Mouse (Mus musculus) heart, postnatal 0 days (tissue): Measurements from ENCODE around the gene Tmem151b.

Experiments
- CTCF ChIP-seq: IDR thresholded peaks from 2 replicates; pipeline ENCODE4 v1.5.1; 2016; ENCODE audit warnings: antibody characterized with exemption, control low read depth, low read depth
- EP300 ChIP-seq: IDR thresholded peaks from 2 replicates; pipeline ENCODE4 v1.6.1; 2016; ENCODE audit warnings: antibody characterized with exemption, low read depth

GRCm38 (mm10) chr17:45582715-45583355, 33.4 kb upstream of the Tmem151b start:
- peak; percentile 53 for TF ChIP-seq CTCF
- no peak for TF ChIP-seq EP300
